Mouse (Mus musculus) embryo, embryonic 10 days (tissue): Measurements from ENCODE around the gene Gadl1.

Experiments
- DNase-seq: peaks from one replicate; pipeline ENCODE4 v3.0.0-alpha.2; 2015; ENCODE audit warnings: low spot score

Gene Gadl1

DNA sequence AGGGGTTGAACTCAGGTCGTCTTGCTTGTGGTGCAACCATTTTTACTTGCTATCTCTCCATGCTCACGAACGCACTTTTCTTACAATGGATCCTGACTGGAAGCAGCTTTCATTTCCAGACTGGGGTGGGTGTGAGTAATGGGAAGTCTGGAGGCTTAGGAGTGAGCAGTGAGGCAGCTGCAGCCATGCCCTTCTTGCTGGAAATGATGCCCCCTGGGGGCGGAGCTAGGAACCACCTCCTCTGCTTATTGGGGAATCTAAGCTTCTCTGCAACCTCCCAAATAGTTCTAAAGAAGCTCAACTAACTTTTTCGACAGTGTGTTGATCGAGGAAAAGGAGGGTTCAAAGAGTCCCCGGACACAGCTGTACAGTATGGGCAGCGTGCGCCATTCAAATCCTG, 179.7 kb downstream of the Gadl1 start:
- DNase-seq = no peak

GRCm38 (mm10) chr9:116090296-116090695, 181.0 kb downstream of the Gadl1 start:
- DNase-seq = no peak

DNA sequence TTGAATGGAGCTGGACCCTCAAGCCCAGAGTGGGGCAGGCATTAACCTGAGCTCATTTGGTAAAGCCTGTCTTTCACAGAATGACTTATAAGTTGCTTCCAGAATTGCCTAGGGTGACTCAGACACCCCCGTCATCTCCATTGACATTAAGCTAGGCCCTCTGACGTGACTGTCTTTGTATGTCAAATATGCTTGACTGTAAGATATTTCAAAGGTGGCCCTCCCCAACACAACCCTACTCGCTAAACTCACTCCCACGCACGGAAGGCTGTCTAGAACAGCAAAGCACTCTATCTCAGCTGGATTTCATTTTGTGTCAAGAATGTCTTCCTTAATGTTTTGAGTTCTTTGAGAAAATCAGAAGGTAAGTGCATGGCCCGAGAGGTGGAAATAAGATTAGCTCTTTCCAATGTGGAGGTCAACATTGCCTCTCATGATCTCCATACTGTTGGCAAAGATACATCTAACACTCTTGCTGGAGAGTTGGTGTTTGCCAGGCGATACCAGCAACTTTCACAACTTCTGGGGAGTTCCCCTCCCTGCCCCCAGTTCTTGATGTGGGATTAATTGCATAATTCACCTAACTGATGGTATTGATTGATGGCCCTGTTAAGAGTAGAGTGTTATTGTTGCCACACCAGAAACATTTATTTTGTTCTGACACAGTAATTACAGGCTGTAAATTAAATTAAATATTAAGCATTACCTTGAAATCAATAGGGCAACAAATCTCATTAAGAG, 182.0 kb downstream of the Gadl1 start:
- DNase-seq = no peak

DNA sequence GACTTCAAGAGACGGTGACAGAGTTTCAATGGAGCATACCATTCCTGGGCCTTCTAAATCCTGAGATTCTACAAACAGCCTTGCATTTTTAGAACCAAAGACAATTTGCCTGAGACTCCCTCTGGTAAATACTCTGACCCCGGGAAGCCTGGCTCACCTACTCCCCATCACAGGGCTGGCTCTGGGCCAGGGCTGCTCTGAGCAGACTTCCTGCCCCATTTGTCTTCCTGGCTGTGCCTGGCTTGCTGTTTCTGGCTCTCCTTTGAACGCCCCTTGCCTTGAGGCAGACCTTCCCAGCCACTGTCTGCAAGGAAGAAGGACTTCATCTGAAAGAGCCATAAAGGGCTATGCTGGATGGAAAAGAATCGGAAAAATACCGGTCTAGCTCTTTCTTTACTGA, 182.7 kb downstream of the Gadl1 start:
- DNase-seq = no peak

DNA sequence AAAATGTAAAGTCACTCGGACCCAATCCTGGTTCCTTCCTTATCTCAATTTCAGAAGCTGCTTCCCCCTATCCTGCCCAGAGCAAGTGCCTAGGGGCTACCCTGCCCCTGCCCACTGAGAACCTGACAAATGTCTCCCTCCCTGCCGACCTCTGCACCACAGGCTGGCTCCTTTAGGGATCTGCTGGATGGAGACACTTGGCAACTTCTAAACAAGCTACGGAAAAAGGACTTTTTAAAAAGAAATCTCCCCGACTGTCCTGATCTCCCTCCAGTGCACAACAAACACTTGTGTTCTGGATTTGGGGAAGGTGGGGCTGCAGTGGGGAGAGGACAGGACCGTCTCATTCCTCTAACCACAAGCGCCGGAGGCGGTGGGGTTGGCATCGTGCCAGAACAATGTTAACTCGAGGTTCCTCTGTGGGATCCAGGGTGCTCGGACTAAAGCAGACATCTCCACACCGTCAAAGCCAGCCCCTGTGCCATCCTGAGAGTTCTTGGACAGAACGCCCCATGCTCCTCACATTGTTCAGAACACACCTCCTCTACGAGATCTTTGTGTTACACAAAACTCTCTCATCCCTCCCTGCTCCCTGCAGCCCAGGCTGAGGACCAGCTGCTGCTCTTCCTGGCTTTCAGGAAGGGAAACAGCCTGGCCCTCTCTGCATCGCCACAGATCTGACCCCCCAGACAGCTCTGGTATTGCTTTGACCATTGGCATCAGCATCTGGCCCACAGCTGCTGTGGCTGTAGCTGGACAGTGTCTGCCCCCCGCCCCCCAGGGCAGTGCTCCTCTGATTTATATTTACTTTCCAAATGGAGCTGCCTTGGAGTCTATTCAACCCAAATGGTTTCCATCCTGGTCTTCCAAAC, 189.7 kb downstream of the Gadl1 start:
- DNase-seq = peak; percentile 41

DNA sequence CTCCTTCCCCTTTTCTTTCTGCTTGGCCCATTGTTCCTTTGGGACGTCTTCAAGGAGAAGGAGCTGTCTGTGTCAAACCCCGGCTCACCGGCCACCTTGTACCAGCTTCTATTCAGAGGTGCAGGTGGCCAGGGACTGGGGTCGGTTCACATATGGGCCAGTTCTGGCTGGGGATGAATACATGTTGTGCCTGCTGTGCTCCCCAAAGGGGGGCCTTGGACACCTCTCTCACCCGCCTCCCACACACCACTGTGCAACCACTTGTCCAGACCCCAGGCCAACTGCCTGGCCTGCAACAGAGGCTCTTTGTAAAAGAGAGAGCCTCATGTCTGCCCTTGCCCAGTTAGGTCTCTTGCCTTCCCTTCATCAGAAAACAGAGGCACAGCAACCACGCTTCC, 190.3 kb downstream of the Gadl1 start:
- no peak for DNase-seq

DNA sequence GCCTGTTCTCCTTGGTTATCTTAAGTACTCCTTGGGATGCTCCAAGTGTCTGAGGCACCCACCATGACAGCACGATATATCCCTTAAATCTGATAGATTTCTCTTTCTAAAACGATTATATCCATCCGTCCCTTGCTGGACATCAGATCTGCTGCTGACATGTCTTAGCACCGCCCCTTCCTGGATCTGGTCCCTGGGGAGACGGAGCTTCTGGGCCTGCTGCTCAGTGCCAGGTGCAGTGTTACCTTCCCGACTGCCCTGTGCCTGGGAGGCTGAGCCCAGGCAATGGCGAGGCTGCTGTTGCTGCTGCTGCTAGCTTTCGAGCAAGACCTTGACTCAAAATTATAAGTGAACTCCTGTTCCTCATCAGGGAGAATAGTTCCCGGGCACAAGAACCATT, 190.8 kb downstream of the Gadl1 start:
- DNase-seq = peak; percentile 24

DNA sequence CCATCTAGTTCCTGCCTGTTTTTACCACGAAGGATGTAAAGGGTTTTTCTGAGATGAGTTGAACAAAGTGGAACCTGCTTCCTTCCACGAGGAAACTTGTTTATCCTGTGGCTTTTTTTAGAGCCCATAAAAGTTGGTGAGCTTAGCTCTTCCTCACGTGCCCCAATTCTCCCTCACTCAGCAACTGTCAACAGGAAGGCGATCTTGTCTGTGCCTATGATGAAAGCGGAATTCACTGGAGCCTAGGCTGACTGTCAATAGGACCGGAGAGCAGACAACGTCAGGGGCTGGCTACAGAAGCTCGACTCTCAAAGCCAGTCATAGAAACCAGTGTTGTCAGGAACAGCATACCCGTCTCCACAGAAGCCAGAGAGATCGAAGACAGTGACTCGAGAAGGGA, 192.6 kb downstream of the Gadl1 start:
- no peak for DNase-seq

- no peak for DNase-seq
Measured at GRCm38 (mm10) chr9:116104770-116105169, 195.5 kb downstream of the Gadl1 start.

DNA sequence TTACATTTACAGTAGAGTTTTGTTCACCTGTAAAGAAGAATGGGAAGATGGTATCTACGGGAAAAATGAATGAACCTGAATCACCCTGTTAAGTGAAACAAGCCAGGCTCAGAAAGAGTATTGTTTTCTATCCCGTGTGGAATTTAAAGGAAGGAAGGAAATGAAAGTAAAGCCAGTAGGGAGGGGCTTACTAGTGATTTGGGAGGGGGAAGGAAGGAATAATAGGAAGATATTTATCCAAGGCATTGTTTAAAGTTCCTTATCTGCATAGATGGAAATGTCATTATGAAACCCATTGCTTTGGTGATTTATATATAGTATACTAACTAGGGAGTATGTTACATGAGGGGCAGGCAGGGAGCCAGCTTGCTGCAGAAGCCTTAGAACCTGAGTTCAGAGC, 199.5 kb downstream of the Gadl1 start:
- DNase-seq = no peak

DNA sequence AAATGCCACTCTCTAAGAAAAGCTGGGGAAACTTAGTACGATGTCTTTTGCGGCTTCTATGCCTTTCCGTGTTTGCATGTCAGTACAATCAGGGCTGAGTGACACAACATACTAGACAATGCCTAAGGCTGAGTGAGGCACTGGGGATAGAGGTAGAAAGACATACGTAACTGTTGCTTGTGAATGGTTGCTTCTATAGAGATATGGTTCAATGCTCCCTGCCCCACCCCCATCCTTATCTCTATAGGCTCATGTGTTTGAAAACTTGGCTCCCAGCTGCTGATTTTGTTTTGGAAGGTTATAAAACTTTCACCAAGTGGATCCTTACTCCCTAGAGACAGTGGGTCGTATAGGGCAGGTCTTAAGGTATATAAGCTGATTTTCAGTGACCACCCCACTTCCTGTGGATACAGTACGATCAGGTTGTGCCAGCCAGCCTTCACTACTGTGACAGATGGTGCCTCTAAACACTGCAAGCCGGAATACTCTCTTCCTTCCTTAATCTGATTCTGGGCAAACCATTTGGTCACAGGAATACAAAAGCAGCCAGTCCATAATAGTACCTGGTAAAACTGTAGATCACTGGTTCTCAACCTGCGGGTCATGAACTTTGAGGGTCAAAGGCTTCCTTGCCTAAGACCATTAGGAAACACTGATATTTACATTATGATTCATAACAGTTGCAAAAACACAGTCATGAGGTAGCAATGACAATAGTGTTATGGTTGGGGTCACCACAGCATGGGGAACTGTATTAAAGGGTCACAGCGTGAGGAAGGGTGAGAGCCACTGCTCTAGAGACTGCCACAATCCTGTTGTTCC, 202.1 kb downstream of the Gadl1 start:
- no peak for DNase-seq

- DNase-seq = peak; percentile 53
Measured at GRCm38 (mm10) chr9:116114339-116114738, 205.1 kb downstream of the Gadl1 start.

- DNase-seq = no peak
Measured at GRCm38 (mm10) chr9:116115875-116116274, 206.6 kb downstream of the Gadl1 start.

DNA sequence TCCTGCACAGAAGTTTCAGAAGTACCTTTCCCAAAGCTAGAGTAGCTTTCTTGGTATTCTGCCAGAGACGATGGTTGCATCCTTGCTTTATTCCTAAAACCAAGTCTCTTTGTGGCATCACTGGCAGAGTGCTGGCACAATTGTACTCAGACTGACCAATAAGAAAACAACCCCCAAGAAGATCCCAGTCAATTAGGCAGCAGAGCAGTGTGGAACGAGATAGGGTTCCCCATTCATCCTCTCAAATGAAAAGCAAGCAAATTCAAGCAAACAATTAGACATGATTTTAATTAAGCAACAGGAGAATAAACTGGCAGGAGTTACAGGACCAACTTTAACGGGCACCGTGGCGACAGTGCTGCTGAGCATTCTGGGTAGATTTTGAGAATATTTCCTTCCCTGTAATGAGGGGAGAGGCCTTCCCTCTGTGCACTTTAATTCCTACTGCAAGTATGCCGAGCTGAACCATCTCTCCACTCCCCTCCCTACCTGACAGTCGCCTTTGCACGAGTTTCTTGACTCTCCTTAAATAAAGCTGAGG, 209.1 kb downstream of the Gadl1 start:
- no peak for DNase-seq

GRCm38 (mm10) chr9:116119990-116120389, 210.7 kb downstream of the Gadl1 start:
- no peak for DNase-seq

DNA sequence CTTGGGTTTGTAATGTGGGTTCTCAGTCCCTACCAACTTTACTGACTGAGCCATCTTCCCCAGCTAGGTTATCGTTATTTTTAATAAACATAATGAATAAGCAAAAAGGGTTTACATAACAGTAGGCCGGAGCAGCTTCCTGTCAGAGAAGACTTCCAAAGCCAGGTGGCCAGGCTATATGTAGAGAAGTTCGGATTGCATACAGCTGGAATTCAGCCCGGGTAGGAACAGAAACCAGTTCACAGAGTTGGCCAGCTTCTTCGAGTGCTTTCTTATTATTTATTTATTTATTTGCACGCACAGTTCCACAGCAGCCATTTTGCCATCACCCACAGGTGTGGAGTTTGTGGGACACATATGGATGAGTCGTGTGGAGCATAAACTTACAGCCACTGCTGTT, 212.2 kb downstream of the Gadl1 start:
- no peak for DNase-seq

DNA sequence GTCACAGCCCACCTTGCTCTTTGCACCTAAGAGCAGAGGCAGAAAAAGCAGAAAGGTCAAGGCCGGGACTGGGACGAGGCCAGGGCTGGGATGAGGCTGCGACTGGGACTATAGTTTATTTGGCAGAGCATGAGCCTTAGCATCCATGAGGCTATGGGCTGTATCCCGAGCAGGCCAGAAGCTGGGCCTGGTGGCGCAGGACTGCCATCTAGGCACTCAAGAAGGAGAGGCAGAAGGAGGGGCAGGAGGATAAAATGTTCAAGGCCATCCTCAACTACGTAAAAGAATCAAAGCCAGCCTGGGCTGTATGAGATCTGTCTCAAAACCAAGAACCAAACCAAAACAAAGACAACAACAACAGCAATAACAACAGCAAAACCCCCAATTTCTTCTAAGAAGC, 213.3 kb downstream of the Gadl1 start:
- DNase-seq = no peak

DNA sequence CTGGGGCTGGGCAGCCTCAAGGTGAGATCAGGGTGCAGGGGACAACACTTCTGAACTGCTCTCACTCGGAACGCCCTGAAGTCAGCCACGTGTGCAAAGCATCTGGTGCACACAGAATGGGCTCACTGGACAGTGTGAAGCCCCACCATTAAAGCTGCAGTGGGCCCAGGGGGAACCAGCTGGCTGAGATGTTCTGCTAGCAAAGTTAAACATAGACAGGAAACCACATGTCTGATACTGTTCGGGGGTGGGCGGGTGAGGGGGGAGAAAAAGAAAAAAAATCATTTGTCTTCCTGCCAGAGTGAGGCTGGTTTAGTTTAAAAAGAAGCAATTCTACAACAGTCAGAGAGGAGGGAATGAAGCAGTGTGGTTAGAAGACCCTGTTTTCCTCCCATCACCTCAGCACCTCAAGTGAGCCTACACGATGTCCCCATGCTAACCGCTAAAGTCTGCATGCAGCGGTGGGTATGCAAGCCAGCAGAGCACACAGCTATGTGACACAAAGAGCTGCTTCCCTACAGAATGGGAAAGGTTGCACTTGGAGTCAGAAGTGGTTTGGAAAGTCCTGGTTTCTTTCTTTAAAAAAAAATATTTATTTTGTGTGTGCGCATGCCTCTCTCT, 213.8 kb downstream of the Gadl1 start:
- DNase-seq = peak; percentile 18
